Mouse (Mus musculus) embryonic facial prominence, embryonic 15.5 days (tissue): ENCODE measurements around the gene Timmdc1. TPM values are rescaled to one million over a fixed set of nuclear protein-coding genes. Genes with fewer than 3 reads are reported as not detected.
A peak's percentile ranks its signal among the peaks of the same experiment; 100 is the strongest.

Experiments
- ATAC-seq: fragments of 200-750 bp; cut with Nextera tagmentation; 2 replicates; pipeline ENCODE4 v1.8.0; 2017; ENCODE audit warnings: low read depth, moderate TSS enrichment; ENCODE audit not compliant: insufficient number of reproducible peaks, low FRiP score, low TSS enrichment
- H3K27ac ChIP-seq: fragments of 300-500 bp; sonication (generic); replicated peaks from 2 replicates; pipeline ENCODE4 v1.5.1; 2015; ENCODE audit warnings: mild to moderate bottlenecking, inconsistent platforms
- H3K27me3 ChIP-seq: fragments of 300-500 bp; sonication (generic); 2 replicates; pipeline ENCODE4 v1.6.1; 2015; ENCODE audit warnings: inconsistent platforms
- H3K36me3 ChIP-seq: fragments of 300-500 bp; sonication (generic); 2 replicates; pipeline ENCODE4 v1.6.1; 2015; ENCODE audit warnings: mild to moderate bottlenecking, inconsistent platforms
- H3K4me1 ChIP-seq: fragments of 300-500 bp; sonication (generic); 2 replicates; pipeline ENCODE4 v1.6.1; 2015; ENCODE audit warnings: inconsistent platforms
- H3K4me2 ChIP-seq: fragments of 300-500 bp; sonication (generic); replicated peaks from 2 replicates; pipeline ENCODE4 v1.6.1; 2015; ENCODE audit warnings: mild to moderate bottlenecking, inconsistent platforms
- H3K4me3 ChIP-seq: fragments of 300-500 bp; sonication (generic); replicated peaks from 2 replicates; pipeline ENCODE4 v1.5.1; 2015; ENCODE audit warnings: mild to moderate bottlenecking, inconsistent platforms
- H3K9ac ChIP-seq: fragments of 300-500 bp; sonication (generic); 2 replicates; pipeline ENCODE4 v1.6.1; 2015; ENCODE audit warnings: inconsistent platforms
- H3K9me3 ChIP-seq: fragments of 300-500 bp; sonication (generic); replicated peaks from 2 replicates; pipeline ENCODE4 v1.6.1; 2016; ENCODE audit warnings: inconsistent platforms
- WGBS: fragments of 180-500 bp; shearing (Covaris S2); methylation state at CpG from one replicate; pipeline ENCODE4 v1.1.7; 2015; 5-methylcytosine and 5-hydroxymethylcytosine counted together
- polyA plus RNA-seq: library from polyadenylated mRNA; unstranded; fragments of >200 nt; fragmentation: Nextera tagmentation; extraction: Ambion mirVana; gene quantifications from 2 replicates; pipeline ENCODE4 v1.2.1, GENCODE M21; 2015

Timmdc1 gene
- polyA plus RNA-seq, 1 experiment from 2014 or later, result 29.9 TPM

DNA sequence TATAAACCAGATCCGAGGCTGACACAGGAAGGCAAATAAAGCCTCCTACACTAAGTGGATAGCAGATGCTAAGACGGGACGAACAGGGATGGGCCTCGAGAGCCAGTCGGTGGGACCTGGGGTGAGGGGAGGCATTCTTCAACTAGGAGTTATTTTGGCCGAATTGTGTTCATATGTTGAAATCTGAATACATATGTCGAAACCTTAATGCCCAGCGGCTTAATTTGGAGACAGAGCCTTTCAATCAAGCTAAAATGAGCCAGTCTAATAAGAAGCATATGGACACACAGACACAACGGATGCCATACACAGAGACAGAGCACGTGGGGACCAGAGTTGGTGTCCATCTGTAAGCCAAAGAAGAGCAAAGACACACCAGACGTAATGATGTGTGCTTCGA is 74.0 kb downstream of the Timmdc1 start:
- no peaks in the 10 kb centered on the region for H3K9me3 ChIP-seq
- no peak overlapping the region for H3K4me3 ChIP-seq
- peak overlapping the region; percentile 70; the same call in 1 of the 2 replicates for H3K27ac ChIP-seq
- 41% methylated on average over 12 of the region's 12 CpGs for WGBS
- no peak overlapping the region for H3K9ac ChIP-seq
- ATAC-seq, result no peak
- peaks cover 36% of the 10 kb centered on the region for H3K4me1 ChIP-seq
- H3K36me3 ChIP-seq, result peaks cover 53% of the 10 kb centered on the region
- no peak overlapping the region for H3K4me2 ChIP-seq
- no peaks in the 10 kb centered on the region for H3K27me3 ChIP-seq

Other genes starting within 250 kb of the Timmdc1 start
- not detected in 2 replicates for gene Nr1i2, start 227.8 kb downstream of the Timmdc1 start, polyA plus RNA-seq
- 1.8 and 4.2 TPM in 2 replicates for gene Maats1, start 180.5 kb downstream of the Timmdc1 start, polyA plus RNA-seq
- gene Cox17, start 175.7 kb downstream of the Timmdc1 start, polyA plus RNA-seq, result 122 and 124 TPM in 2 replicates
- not detected in 2 replicates for gene Gm21987, start 175.6 kb downstream of the Timmdc1 start, polyA plus RNA-seq
- 5.2 and 9.7 TPM in 2 replicates for gene Popdc2, start 160.5 kb downstream of the Timmdc1 start, polyA plus RNA-seq
- gene Pla1a, start 89.5 kb downstream of the Timmdc1 start, polyA plus RNA-seq, result 0.49 and 0.60 TPM in 2 replicates
- gene Adprh, start 70.0 kb downstream of the Timmdc1 start, polyA plus RNA-seq, result 105 and 109 TPM in 2 replicates
- 0.21 and 0.41 TPM in 2 replicates for gene Cd80, start 67.1 kb downstream of the Timmdc1 start, polyA plus RNA-seq
- 54.2 and 57.5 TPM in 2 replicates for gene Poglut1, start 27.6 kb upstream of the Timmdc1 start, polyA plus RNA-seq
- gene Tmem39a, start 36.0 kb upstream of the Timmdc1 start, polyA plus RNA-seq, result 136 and 138 TPM in 2 replicates
- gene Arhgap31, start 190.6 kb upstream of the Timmdc1 start, polyA plus RNA-seq, result 14.5 and 16.3 TPM in 2 replicates
- gene B4galt4, start 219.6 kb upstream of the Timmdc1 start, polyA plus RNA-seq, result 24.7 and 25.2 TPM in 2 replicates